Mouse (Mus musculus) bone marrow macrophage, adult 2 months (primary cell): Measurements from ENCODE around the gene Rbm47. TPM values are rescaled to one million over a fixed set of nuclear protein-coding genes. Genes with fewer than 3 reads are reported as not detected.
"Not testable (repeated sequence)": the region's sequence is repeated elsewhere in the genome, so short reads cannot be mapped to it uniquely, and the experiment has no call there.

ENCODE experiments used
- H3K27ac ChIP-seq: 2 replicates; pipeline ENCODE4 v1.5.1; 2012; ENCODE audit warnings: low read depth, low read length; ENCODE audit not compliant: insufficient read depth
- H3K4me1 ChIP-seq: 2 replicates; pipeline ENCODE4 v1.6.1; 2012; ENCODE audit warnings: low read length; ENCODE audit not compliant: control insufficient read depth, insufficient read depth
- H3K4me3 ChIP-seq: 2 replicates; pipeline ENCODE4 v1.5.1; 2012; ENCODE audit warnings: mild to moderate bottlenecking, low read length, moderate library complexity; ENCODE audit not compliant: insufficient read depth
- CTCF ChIP-seq: IDR thresholded peaks from 2 replicates; pipeline ENCODE4 v1.5.1; 2012; ENCODE audit warnings: low read depth, mild to moderate bottlenecking, low read length, moderate library complexity
- POLR2A ChIP-seq: IDR thresholded peaks from 2 replicates; pipeline ENCODE4 v1.6.1; 2012; ENCODE audit warnings: mild to moderate bottlenecking, low read depth, low read length, borderline replicate concordance
- polyA plus RNA-seq: library from polyadenylated mRNA; stranded (reverse); fragments of >200 nt; gene quantifications from 2 replicates; pipeline ENCODE4 v1.2.4, GENCODE M21; 2012; ENCODE audit not compliant: missing spikeins, insufficient read depth, insufficient read length

Gene Rbm47
- polyA plus RNA-seq, 1 experiment = 89.0 TPM

- H3K4me1 ChIP-seq = peaks cover 6% of the 10 kb centered on the region
- no peak for TF ChIP-seq POLR2A
- no peak for TF ChIP-seq CTCF
- H3K27ac ChIP-seq = no peak overlapping the region
- no peak overlapping the region for H3K4me3 ChIP-seq
Measured at GRCm38 (mm10) chr5:66193218-66193846, 20.4 kb upstream of the Rbm47 start.

- TF ChIP-seq POLR2A (no peak), CTCF (no peak)
- no peak overlapping the region for H3K27ac ChIP-seq
- no peak overlapping the region for H3K4me3 ChIP-seq
Measured at GRCm38 (mm10) chr5:66191185-66191503, 18.2 kb upstream of the Rbm47 start.

GRCm38 (mm10) chr5:66190481-66191184 lies 17.7 kb upstream of the Rbm47 start:
- no peak for TF ChIP-seq POLR2A
- no peak for TF ChIP-seq CTCF
- peaks cover 6% of the 10 kb centered on the region for H3K4me1 ChIP-seq
- no peak overlapping the region for H3K4me3 ChIP-seq
- H3K27ac ChIP-seq = no peak overlapping the region

More at GRCm38 (mm10) chr5:66191185-66191503, 18.2 kb upstream of the Rbm47 start:
- peaks cover 6% of the 10 kb centered on the region for H3K4me1 ChIP-seq

GRCm38 (mm10) chr5:66188591-66188990 lies 15.7 kb upstream of the Rbm47 start:
- H3K4me1 ChIP-seq, H3K27ac ChIP-seq, H3K4me3 ChIP-seq: not testable (repeated sequence)

GRCm38 (mm10) chr5:66182156-66182555 lies 9.2 kb upstream of the Rbm47 start:
- TF ChIP-seq POLR2A = no peak
- no peak for TF ChIP-seq CTCF
- no peaks in the 10 kb centered on the region for H3K4me1 ChIP-seq
- no peak overlapping the region for H3K27ac ChIP-seq
- no peak overlapping the region for H3K4me3 ChIP-seq

- peaks cover 4% of the 10 kb centered on the region; the same call in 1 of the 2 replicates for H3K4me1 ChIP-seq
- TF ChIP-seq CTCF = no peak
- TF ChIP-seq POLR2A = no peak
- no peak overlapping the region for H3K4me3 ChIP-seq
- H3K27ac ChIP-seq = peak overlapping the region; percentile 38
Measured at GRCm38 (mm10) chr5:66174160-66174837, 1.4 kb upstream of the Rbm47 start.

GRCm38 (mm10) chr5:66170591-66170990 lies 2.3 kb downstream of the Rbm47 start:
- H3K4me3 ChIP-seq = no peak overlapping the region
- H3K27ac ChIP-seq = no peak overlapping the region
- no peak for TF ChIP-seq POLR2A
- no peak for TF ChIP-seq CTCF
- peaks cover 18% of the 10 kb centered on the region for H3K4me1 ChIP-seq

GRCm38 (mm10) chr5:66169099-66169485 lies 3.8 kb downstream of the Rbm47 start:
- Histone ChIP-seq H3K27ac (no peak overlapping the region), H3K4me1 (peaks cover 31% of the 10 kb centered on the region), H3K4me3 (no peak overlapping the region)
- TF ChIP-seq POLR2A (no peak), CTCF (no peak)

- no peak for TF ChIP-seq POLR2A
- no peak for TF ChIP-seq CTCF
- no peak overlapping the region for H3K27ac ChIP-seq
Measured at GRCm38 (mm10) chr5:66168462-66169098, 4.3 kb downstream of the Rbm47 start.

GRCm38 (mm10) chr5:66166931-66167330 lies 6.0 kb downstream of the Rbm47 start:
- TF ChIP-seq CTCF (no peak), POLR2A (no peak)
- Histone ChIP-seq H3K4me3 (no peak overlapping the region), H3K27ac (no peak overlapping the region), H3K4me1 (peaks cover 35% of the 10 kb centered on the region)

More at GRCm38 (mm10) chr5:66168462-66169098, 4.3 kb downstream of the Rbm47 start:
- H3K4me3 ChIP-seq = no peak overlapping the region
- H3K4me1 ChIP-seq = peaks cover 33% of the 10 kb centered on the region
